Mouse (Mus musculus) liver, embryonic 15.5 days (tissue): Measurements from ENCODE around the gene Lefty1. TPM values are rescaled to one million over a fixed set of nuclear protein-coding genes. Genes with fewer than 3 reads are reported as not detected.
A peak's percentile ranks its signal among the peaks of the same experiment; 100 is the strongest.
"Not testable (repeated sequence)": the region's sequence is repeated elsewhere in the genome, so short reads cannot be mapped to it uniquely, and the experiment has no call there.

ENCODE experiments used
- ATAC-seq: fragments of 200-750 bp; cut with Nextera tagmentation; 2 replicates; pipeline ENCODE4 v1.8.0; 2017; ENCODE audit warnings: moderate number of reproducible peaks, mild to moderate bottlenecking, moderate library complexity; ENCODE audit not compliant: insufficient read depth
- H3K27ac ChIP-seq: fragments of 300-500 bp; sonication (generic); replicated peaks from 2 replicates; pipeline ENCODE4 v1.5.1; 2015; ENCODE audit warnings: mild to moderate bottlenecking, inconsistent platforms
- H3K27me3 ChIP-seq: fragments of 300-500 bp; sonication (generic); 2 replicates; pipeline ENCODE4 v1.6.1; 2015; ENCODE audit warnings: mild to moderate bottlenecking, inconsistent platforms
- H3K36me3 ChIP-seq: fragments of 300-500 bp; sonication (generic); replicated peaks from 2 replicates; pipeline ENCODE4 v1.6.1; 2015; ENCODE audit warnings: moderate library complexity, mild to moderate bottlenecking, inconsistent platforms
- H3K4me1 ChIP-seq: fragments of 300-500 bp; sonication (generic); replicated peaks from 2 replicates; pipeline ENCODE4 v1.6.1; 2015; ENCODE audit warnings: inconsistent platforms
- H3K4me2 ChIP-seq: fragments of 300-500 bp; sonication (generic); 2 replicates; pipeline ENCODE4 v1.6.1; 2015; ENCODE audit warnings: moderate library complexity, mild to moderate bottlenecking, inconsistent platforms
- H3K4me3 ChIP-seq: fragments of 300-500 bp; sonication (generic); replicated peaks from 2 replicates; pipeline ENCODE4 v1.5.1; 2015; ENCODE audit warnings: mild to moderate bottlenecking, inconsistent platforms
- H3K9ac ChIP-seq: fragments of 300-500 bp; sonication (generic); 2 replicates; pipeline ENCODE4 v1.6.1; 2015; ENCODE audit warnings: moderate library complexity, mild to moderate bottlenecking, inconsistent platforms
- H3K9me3 ChIP-seq: fragments of 300-500 bp; sonication (generic); replicated peaks from 2 replicates; pipeline ENCODE4 v1.6.1; 2016; ENCODE audit warnings: inconsistent platforms
- WGBS: fragments of 180-500 bp; shearing (Covaris S2); methylation state at CpG from one replicate; pipeline ENCODE4 v1.1.7; 2015; ENCODE audit warnings: mixed read lengths; ENCODE audit not compliant: insufficient replicate concordance; 5-methylcytosine and 5-hydroxymethylcytosine counted together
- polyA plus RNA-seq: library from polyadenylated mRNA; unstranded; fragments of >200 nt; fragmentation: Nextera tagmentation; extraction: Ambion mirVana; gene quantifications from 2 replicates; pipeline ENCODE4 v1.2.1, GENCODE M21; 2015

Lefty1 gene
- polyA plus RNA-seq = 4.8 and 5.2 TPM in 2 replicates

DNA sequence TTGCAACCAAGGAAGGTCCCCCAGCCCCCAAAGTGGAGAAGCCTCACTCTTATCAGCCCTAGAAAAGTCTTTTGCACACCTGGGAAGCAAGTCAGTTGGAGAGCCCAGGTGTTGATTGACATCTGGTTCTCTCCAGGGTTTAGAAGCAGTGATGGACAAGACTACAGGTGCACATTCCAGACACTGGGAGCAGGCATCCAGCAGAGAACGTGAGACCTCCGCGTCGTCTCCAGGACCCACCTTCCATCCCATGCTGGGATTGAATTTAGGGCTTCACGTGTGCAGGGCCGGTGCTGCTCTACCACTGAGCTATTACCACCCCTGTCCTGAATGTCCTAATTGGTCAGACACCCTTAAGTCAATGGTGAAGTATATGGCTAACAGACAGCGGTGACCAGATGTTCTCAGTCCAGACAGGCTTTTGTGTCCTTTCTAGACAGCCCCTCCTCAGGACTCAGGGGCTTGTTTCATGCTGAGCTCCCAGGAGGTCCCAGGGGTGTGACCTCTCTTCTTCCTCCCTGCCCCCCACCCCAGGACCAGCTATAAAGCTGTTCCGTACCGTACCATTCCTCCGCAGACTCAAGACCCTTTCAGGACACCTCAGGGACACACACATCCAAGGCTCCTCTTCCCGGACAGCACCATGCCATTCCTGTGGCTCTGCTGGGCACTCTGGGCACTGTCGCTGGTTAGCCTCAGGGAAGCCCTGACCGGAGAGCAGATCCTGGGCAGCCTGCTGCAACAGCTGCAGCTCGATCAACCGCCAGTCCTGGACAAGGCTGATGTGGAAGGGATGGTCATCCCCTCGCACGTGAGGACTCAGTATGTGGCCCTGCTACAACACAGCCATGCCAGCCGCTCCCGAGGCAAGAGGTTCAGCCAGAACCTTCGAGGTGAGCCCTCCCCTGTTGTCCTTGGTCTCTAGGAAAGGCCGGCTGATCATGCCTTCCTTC lies at the start of gene Lefty1:
Gene Lefty1, plus strand, starts transcription at position 556 of the 953 bp plus-strand sequence.
- no peak within 1 kb of the TSS for H3K27ac ChIP-seq
- 38% methylated on average over 21 of the region's 21 CpGs for WGBS

DNA sequence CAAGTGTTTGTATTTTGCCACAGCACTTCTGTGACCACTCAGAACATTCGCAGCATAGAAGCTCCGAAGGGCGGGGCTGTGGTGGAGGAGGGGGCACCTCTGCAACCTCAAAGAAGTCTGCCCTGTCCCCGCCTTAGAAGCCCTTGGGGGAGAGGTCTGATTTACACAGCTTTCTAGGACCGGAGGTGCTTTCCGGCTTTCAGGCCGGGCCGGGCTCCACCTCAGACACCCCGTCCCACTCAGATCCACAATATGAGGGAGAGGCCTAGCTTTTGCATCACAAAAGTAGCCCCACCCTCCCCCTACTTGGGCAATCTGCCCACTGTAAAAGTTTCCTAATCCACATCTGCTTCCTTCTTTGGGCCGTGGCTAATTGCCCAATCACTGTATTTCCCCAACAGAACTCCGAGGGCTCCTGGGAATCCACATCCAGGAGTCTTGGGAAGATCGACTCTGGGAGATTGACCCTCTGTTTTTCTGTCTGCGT lies 46.2 kb upstream of the Lefty1 start:
- ATAC-seq = peak; percentile 51
- peaks cover 51% of the 10 kb centered on the region for H3K27me3 ChIP-seq

More for the DNA sequence above, at the start of gene Lefty1:
- Histone ChIP-seq H3K4me3 (peak within 1 kb of the TSS; percentile 58), H3K9me3 (no peaks in the 10 kb centered on the region), H3K36me3 (no peaks in the 10 kb centered on the region), H3K4me2 (peak within 1 kb of the TSS; percentile 83), H3K4me1 (peaks cover 46% of the 10 kb centered on the region), H3K27me3 (peaks cover 37% of the 10 kb centered on the region), H3K9ac (0 out of 2 replicates have a peak within 1 kb of the TSS, but pooled peaks have one; percentile 48)
- no peak for ATAC-seq

GRCm38 (mm10) chr1:180889172-180889571 lies 45.6 kb upstream of the Lefty1 start:
- no peak for ATAC-seq
- Histone ChIP-seq H3K27ac (no peak overlapping the region), H3K36me3 (no peaks in the 10 kb centered on the region), H3K9ac (no peak overlapping the region), H3K27me3 (peaks cover 55% of the 10 kb centered on the region), H3K4me2 (no peak overlapping the region; the same call in 1 of the 2 replicates), H3K4me3 (no peak overlapping the region), H3K9me3 (no peaks in the 10 kb centered on the region), H3K4me1 (peaks cover 18% of the 10 kb centered on the region)
- WGBS = 49% methylated on average over 7 of the region's 7 CpGs

More for the DNA sequence above, 46.2 kb upstream of the Lefty1 start:
- H3K4me2 ChIP-seq = peak overlapping the region; percentile 21
- H3K27ac ChIP-seq = peak overlapping the region; percentile 31; the same call in 1 of the 2 replicates
- no peak overlapping the region for H3K9ac ChIP-seq
- H3K36me3 ChIP-seq = no peaks in the 10 kb centered on the region
- no peaks in the 10 kb centered on the region for H3K9me3 ChIP-seq
- H3K4me3 ChIP-seq = no peak overlapping the region
- H3K4me1 ChIP-seq = peaks cover 24% of the 10 kb centered on the region
- WGBS = 8% methylated on average over 13 of the region's 13 CpGs

DNA sequence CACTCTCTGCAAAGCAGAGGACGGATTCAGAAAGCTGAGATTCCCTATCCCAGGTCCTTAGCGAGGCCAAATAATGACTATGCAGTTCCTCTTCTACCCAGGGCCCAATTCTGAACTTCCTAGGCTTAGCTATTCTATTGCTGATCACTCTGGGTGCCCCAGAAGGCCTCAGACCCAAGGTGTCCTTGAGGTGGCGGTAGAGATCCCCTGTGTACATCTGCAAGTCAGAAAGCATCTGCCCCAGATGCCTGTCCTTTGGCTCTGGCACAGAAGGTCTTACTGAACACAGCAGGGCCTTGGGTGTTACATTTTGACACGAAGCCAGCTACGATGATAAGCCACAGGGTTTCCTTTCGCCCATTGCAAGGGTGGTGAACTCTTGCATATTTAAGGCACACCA lies 45.0 kb upstream of the Lefty1 start:
- Histone ChIP-seq H3K9me3 (no peaks in the 10 kb centered on the region), H3K27ac (no peak overlapping the region), H3K4me2 (no peak overlapping the region), H3K4me3 (no peak overlapping the region), H3K9ac (no peak overlapping the region), H3K36me3 (no peaks in the 10 kb centered on the region), H3K27me3 (peaks cover 56% of the 10 kb centered on the region), H3K4me1 (peaks cover 15% of the 10 kb centered on the region)
- no peak for ATAC-seq
- 26% methylated on average over 6 of the region's 6 CpGs for WGBS

- peaks cover 9% of the 10 kb centered on the region; the same call in 1 of the 2 replicates for H3K4me1 ChIP-seq
- no peaks in the 10 kb centered on the region for H3K9me3 ChIP-seq
- no peak for ATAC-seq
- peaks cover 66% of the 10 kb centered on the region for H3K27me3 ChIP-seq
- no peak within 1 kb of the TSS for H3K4me3 ChIP-seq
- no peak within 1 kb of the TSS for H3K27ac ChIP-seq
- no peaks in the 10 kb centered on the region for H3K36me3 ChIP-seq
- 49% methylated on average over 10 of the region's 10 CpGs for WGBS
- H3K9ac ChIP-seq = no peak within 1 kb of the TSS
- H3K4me2 ChIP-seq = no peak within 1 kb of the TSS
These were observed 42.0 kb upstream of the Lefty1 start, which contains the start of gene Lefty2 for GRCm38 (mm10) chr1:180892808-180893207. Lefty2 (plus strand) TSS chr1:180893108.

- H3K9ac ChIP-seq, H3K4me1 ChIP-seq, H3K9me3 ChIP-seq, ATAC-seq, H3K36me3 ChIP-seq, H3K27ac ChIP-seq, H3K4me3 ChIP-seq, H3K4me2 ChIP-seq: not testable (repeated sequence)
- 8% methylated on average over 51 of the region's 51 CpGs for WGBS
- H3K27me3 ChIP-seq = peaks cover 53% of the 10 kb centered on the region
These were observed 40.5 kb upstream of the Lefty1 start for GRCm38 (mm10) chr1:180894088-180894987.

GRCm38 (mm10) chr1:180901107-180901506 lies 33.7 kb upstream of the Lefty1 start:
- Histone ChIP-seq H3K9ac (no peak overlapping the region), H3K27me3 (peaks cover 7% of the 10 kb centered on the region; the same call in 1 of the 2 replicates), H3K4me2 (no peak overlapping the region), H3K9me3 (no peaks in the 10 kb centered on the region), H3K27ac (no peak overlapping the region), H3K36me3 (peaks cover 10% of the 10 kb centered on the region), H3K4me1 (peaks cover 47% of the 10 kb centered on the region), H3K4me3 (no peak overlapping the region)
- 0% methylated on average over 4 of the region's 4 CpGs for WGBS
- ATAC-seq = no peak

DNA sequence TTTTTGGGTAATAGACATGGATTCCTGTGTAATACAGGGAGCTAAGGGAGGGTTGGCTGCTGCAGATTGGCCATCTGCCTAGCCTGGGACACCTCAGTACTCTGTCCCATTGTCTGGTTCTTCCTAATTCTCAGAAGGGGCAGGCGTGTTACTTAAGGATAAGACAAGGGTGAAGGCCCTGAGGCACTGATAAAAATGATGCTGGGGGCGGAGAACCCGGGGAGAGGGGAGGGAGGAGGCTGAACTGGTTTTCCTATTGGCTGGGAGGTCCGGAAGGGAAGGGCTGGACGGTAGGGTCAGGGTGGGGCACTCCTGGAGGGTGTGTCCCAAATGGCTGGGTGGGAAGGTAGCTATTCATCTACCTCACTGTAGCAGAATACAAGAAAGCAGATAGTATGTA lies 31.9 kb upstream of the Lefty1 start:
- peak overlapping the region; percentile 95 for H3K27ac ChIP-seq
- H3K4me1 ChIP-seq = peaks cover 65% of the 10 kb centered on the region
- WGBS = 17% methylated on average over 5 of the region's 5 CpGs
- peak overlapping the region; percentile 97 for H3K4me3 ChIP-seq
- no peaks in the 10 kb centered on the region for H3K9me3 ChIP-seq
- no peaks in the 10 kb centered on the region for H3K27me3 ChIP-seq
- H3K9ac ChIP-seq = 0 out of 2 replicates have a peak overlapping the region, but pooled peaks have one; percentile 95
- H3K4me2 ChIP-seq = peak overlapping the region; percentile 76
- H3K36me3 ChIP-seq = peaks cover 28% of the 10 kb centered on the region
- peak; percentile 92 for ATAC-seq

DNA sequence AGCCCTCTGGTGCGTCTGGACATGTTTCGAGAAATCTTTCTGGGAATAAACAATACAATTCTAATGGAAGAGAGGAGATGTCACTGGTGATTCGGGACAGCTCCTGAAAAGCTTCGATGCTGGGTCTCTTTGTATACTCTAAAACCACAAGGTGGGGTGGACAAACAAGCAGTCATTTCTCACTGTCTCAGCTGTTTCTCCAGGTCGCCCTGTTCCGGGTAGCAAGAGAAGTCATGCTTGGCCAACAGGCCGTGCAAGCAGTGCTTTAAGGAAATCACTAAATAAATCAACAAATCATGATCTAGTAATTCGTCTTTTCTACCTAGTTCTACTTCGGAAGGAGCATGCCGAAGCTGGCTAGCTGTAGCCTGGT lies 31.2 kb upstream of the Lefty1 start:
- Histone ChIP-seq H3K27me3 (no peaks in the 10 kb centered on the region), H3K4me1 (peaks cover 70% of the 10 kb centered on the region), H3K9ac (peak overlapping the region; percentile 95), H3K4me3 (peak overlapping the region; percentile 97), H3K36me3 (peaks cover 35% of the 10 kb centered on the region), H3K27ac (peak overlapping the region; percentile 95), H3K9me3 (no peaks in the 10 kb centered on the region), H3K4me2 (peak overlapping the region; percentile 76)
- no peak for ATAC-seq
- WGBS = 15% methylated on average over 10 of the region's 10 CpGs

DNA sequence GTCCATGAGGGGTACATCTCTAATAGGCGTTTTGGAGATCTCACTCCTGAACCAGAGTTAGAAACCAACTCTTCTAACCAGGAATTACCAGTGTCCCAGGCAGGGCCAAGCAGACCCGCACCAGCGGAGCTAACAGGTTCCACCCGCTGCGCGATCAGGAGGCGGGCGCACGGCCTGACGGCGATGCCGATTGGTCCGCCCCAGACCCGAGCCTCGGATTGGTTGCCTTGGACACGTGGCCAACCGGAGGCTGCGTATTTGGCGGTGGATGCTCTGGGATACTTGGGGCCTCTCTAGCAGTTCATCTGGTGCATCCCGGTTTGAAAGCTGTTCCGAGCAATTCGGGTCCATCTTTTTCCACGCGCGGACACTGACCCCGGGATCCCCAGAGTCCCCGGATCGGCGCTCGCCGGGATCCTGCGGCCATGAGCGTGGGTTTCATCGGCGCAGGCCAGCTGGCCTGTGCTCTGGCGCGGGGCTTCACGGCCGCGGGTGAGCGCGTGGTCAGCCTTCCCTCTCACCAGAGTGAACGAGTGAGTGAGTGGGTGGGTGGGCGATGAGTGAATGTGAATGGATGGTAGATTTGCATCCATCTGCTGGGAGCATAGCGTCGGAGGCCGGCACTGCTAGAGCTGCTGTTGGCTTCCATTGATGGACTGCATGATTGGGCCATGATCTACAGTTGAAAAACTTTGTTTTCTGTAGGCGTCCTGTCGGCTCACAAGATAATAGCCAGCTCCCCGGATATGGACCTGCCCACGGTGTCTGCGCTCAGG lies 30.6 kb upstream of the Lefty1 start, which contains the start of gene Pycr2:
Gene Pycr2, plus strand, starts transcription at position 255 of the 776 bp plus-strand sequence.
- peak within 1 kb of the TSS; percentile 97 for H3K4me3 ChIP-seq
- WGBS = under 1% methylated on average over 52 of the region's 52 CpGs
- peak; percentile 76 for ATAC-seq
- no peaks in the 10 kb centered on the region for H3K9me3 ChIP-seq
- H3K27ac ChIP-seq = peak within 1 kb of the TSS; percentile 95
- no peaks in the 10 kb centered on the region for H3K27me3 ChIP-seq
- peaks cover 75% of the 10 kb centered on the region for H3K4me1 ChIP-seq
- H3K9ac ChIP-seq = peak within 1 kb of the TSS; percentile 95
- H3K4me2 ChIP-seq = peak within 1 kb of the TSS; percentile 76
- peaks cover 41% of the 10 kb centered on the region for H3K36me3 ChIP-seq
